10 mouse cellular contexts compared by ENCODE assay signal in the genomic region with DNA sequence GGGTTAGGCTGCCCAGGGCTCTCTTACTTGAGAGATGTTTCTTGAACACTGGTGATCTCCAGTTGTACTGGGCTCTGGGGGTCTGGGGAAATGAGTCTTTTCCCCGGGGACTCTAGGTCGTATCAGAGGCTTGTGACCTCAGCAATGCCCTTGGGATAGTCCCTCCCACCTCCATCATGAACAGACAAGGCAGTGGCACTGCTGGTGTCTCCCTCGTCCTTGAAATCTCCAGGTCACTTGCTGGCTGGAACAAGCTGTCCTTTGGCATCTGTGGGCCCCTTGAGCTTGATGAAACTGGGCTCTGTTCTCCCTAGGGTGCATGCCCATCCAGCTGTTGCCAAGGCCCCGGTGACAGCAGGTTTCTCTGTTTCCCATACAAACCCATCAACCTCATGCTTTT. TPM values are rescaled to one million over a fixed set of nuclear protein-coding genes. Genes with fewer than 3 reads are reported as not detected.
A peak's percentile ranks its signal among the peaks of the same experiment; 100 is the strongest.
DNase-seq lines count a peak whose midpoint lies in the region; ATAC-seq and TF ChIP-seq lines count a peak whose summit lies in the region.
"Had no signal": no experiment of that assay in that cellular context is flagged by ENCODE, and none has a peak within 500 bp of the region (broad histone marks: within the 10 kb centered on the region; RNA-seq: fewer than 3 reads in every experiment).

No protein-coding gene starts in this region.

- H3K36me3 ChIP-seq in heart, adult 2 months (ENCODE audit: control insufficient read depth, insufficient read depth, low read length): no peaks in the 10 kb centered on the region
- H3K36me3 ChIP-seq in neural tube, embryonic 13.5 days: peaks cover 65% of the 10 kb centered on the region
- peaks cover 62% of the 10 kb centered on the region for H3K36me3 ChIP-seq in heart, embryonic 14.5 days (ENCODE audit: control insufficient read depth, insufficient read depth, low read length)

- DNase-seq in heart, adult 2 months: peak in 1 of 2 experiments; percentile 61
- DNase-seq in heart, adult 9 months (ENCODE audit: low spot score in 2 of 2): no peak
- DNase-seq in neural tube, embryonic 10.5 days (ENCODE audit: extremely low spot score, low spot score): no peak
- DNase-seq in testis, postnatal 10 days (ENCODE audit: low spot score): peak; percentile 60
- DNase-seq in gastrocnemius, adult 18-20 months (ENCODE audit: low spot score): no peak
- DNase-seq in left cerebral cortex, postnatal 4 days: no peak

- no peaks in the 10 kb centered on the region for H3K79me2 ChIP-seq in heart, adult 2 months (replicated peaks; ENCODE audit: control insufficient read depth, insufficient read depth, low read length)

- peak overlapping the region; percentile 41 for H3K27ac ChIP-seq in heart, adult 2 months
- peak overlapping the region; percentile 78 for H3K27ac ChIP-seq in neural tube, embryonic 13.5 days (replicated peaks)
- H3K27ac ChIP-seq in heart, embryonic 14.5 days (replicated peaks in 1 of 2; ENCODE audit: control insufficient read depth in 1 of 2, insufficient read depth in 1 of 2, low read depth in 2 of 2, low read length in 2 of 2): peak overlapping the region; percentile 67 to 86

- no peaks in the 10 kb centered on the region for H3K27me3 ChIP-seq in heart, adult 2 months (ENCODE audit: control insufficient read depth, insufficient read depth, low read length)
- no peaks in the 10 kb centered on the region for H3K27me3 ChIP-seq in neural tube, embryonic 13.5 days
- H3K27me3 ChIP-seq in heart, embryonic 14.5 days (ENCODE audit: control insufficient read depth, insufficient read depth, low read length): no peaks in the 10 kb centered on the region

- no peak overlapping the region for H3K4me2 ChIP-seq in neural tube, embryonic 13.5 days
- H3K4me2 ChIP-seq in heart, embryonic 14.5 days (ENCODE audit: low read length): no peak overlapping the region

- peaks cover 6% of the 10 kb centered on the region for H3K4me1 ChIP-seq in heart, adult 2 months (ENCODE audit: control insufficient read depth, insufficient read depth, low read length)
- peaks cover 51% of the 10 kb centered on the region for H3K4me1 ChIP-seq in neural tube, embryonic 13.5 days (replicated peaks)
- peaks cover 13 to 22% of the 10 kb centered on the region in 2 experiments for H3K4me1 ChIP-seq in heart, embryonic 14.5 days (ENCODE audit: control insufficient read depth in 2 of 2, insufficient read depth in 2 of 2, low read length in 2 of 2)

- H3K4me3 ChIP-seq in heart, adult 2 months: no peak overlapping the region
- H3K4me3 ChIP-seq in neural tube, embryonic 13.5 days: no peak overlapping the region
- no peak overlapping the region for H3K4me3 ChIP-seq in heart, embryonic 14.5 days (ENCODE audit: control insufficient read depth in 1 of 2, insufficient read depth in 1 of 2, low read depth in 1 of 2, low read length in 2 of 2)

- no peak for TF ChIP-seq POLR2A in heart, adult 2 months (IDR thresholded peaks at IDR 0.05; ENCODE audit: insufficient read depth, low read depth, low read length)

- no peaks in the 10 kb centered on the region for H3K9me3 ChIP-seq in neural tube, embryonic 13.5 days
- no peaks in the 10 kb centered on the region for H3K9me3 ChIP-seq in heart, embryonic 14.5 days (ENCODE audit: control insufficient read depth, low read length)

- H3K9ac ChIP-seq in heart, adult 2 months (ENCODE audit: low read depth, low read length): no peak overlapping the region
- no peak overlapping the region for H3K9ac ChIP-seq in neural tube, embryonic 13.5 days
- peak overlapping the region; percentile 54; the same call in 1 of the 2 replicates for H3K9ac ChIP-seq in heart, embryonic 14.5 days (ENCODE audit: low read length)

- ATAC-seq in neural tube, embryonic 13.5 days (ENCODE audit: low read depth): no peak
- no peak for ATAC-seq in heart, embryonic 14.5 days (ENCODE audit: insufficient number of reproducible peaks, insufficient read depth, low FRiP score, low read depth)
- ATAC-seq: activated CD4-positive, CD25-positive, alpha-beta regulatory T cell, adult 4 months had no signal

- intact Hi-C loops in heart, adult 2 months (cut with DNase I): loop anchor here (5.0 kb wide), 1 partner anchor 193 kb away; no protein-coding TSS in a partner anchor
- intact Hi-C loops in left cerebral cortex, postnatal 4 days (cut with DNase I): loop anchor here (10.0 kb wide), 1 partner anchor 191 kb away; no protein-coding TSS in a partner anchor

- 47% methylated on average over 4 of the region's 4 CpGs for WGBS in heart, adult 2 months
- WGBS in neural tube, embryonic 13.5 days: 67% methylated on average over 4 of the region's 4 CpGs
- 23% methylated on average over 4 of the region's 4 CpGs for WGBS in heart, embryonic 14.5 days

- TF ChIP-seq CTCF in heart, adult 2 months (IDR thresholded peaks at IDR 0.05): no peak

- peak; percentile 92 for TF ChIP-seq EP300 in heart, adult 2 months (IDR thresholded peaks at IDR 0.05; ENCODE audit: insufficient read depth, low read depth, low read length)

RNA-seq across cellular contexts. Expression of gene Gpd1, which starts 3.1 kb away (rescaled TPM):
- 10 to 100 TPM; 51.4 to 64.6 TPM for total RNA-seq in heart, adult 2 months (2021)
- polyA plus RNA-seq in heart, adult 2 months (2012; rRNA removed): 125 and 177 TPM in 2 replicates
- 1.6 and 1.8 TPM in 2 replicates for polyA plus RNA-seq in neural tube, embryonic 13.5 days (2015; fragmentation: Nextera tagmentation; extraction: Ambion mirVana)
- 0.80 and 1.1 TPM in 2 replicates for polyA plus RNA-seq in heart, embryonic 14.5 days (2014; fragmentation: Nextera tagmentation; extraction: Ambion mirVana)
- 100 to 1,000 TPM; 366 to 449 TPM for total RNA-seq in gastrocnemius, adult 18-20 months (2021)
- total RNA-seq in left cerebral cortex, postnatal 4 days (2021): 1 to 10 TPM; 6.7 to 6.8 TPM

RNA-seq across cellular contexts. Expression of gene Gm17349, which starts 8.9 kb away (rescaled TPM):
- 1 to 10 TPM; 3.7 to 4.1 TPM for total RNA-seq in heart, adult 2 months (2021)
- not detected in 2 replicates for polyA plus RNA-seq in heart, adult 2 months (2012; rRNA removed)
- not detected in 2 replicates for polyA plus RNA-seq in neural tube, embryonic 13.5 days (2015; fragmentation: Nextera tagmentation; extraction: Ambion mirVana)
- not detected in 2 replicates for polyA plus RNA-seq in heart, embryonic 14.5 days (2014; fragmentation: Nextera tagmentation; extraction: Ambion mirVana)
- total RNA-seq in gastrocnemius, adult 18-20 months (2021): not detected
- total RNA-seq in left cerebral cortex, postnatal 4 days (2021): not detected
- total RNA-seq: granulocyte monocyte progenitor cell, adult 5-6 weeks had no signal
- polyA plus RNA-seq: activated CD4-positive, CD25-positive, alpha-beta regulatory T cell, adult 4 months had no signal

RNA-seq across cellular contexts. Expression of gene Cox14, which starts 11.2 kb away (rescaled TPM):
- total RNA-seq in heart, adult 2 months (2021): 100 to 1,000 TPM; 215 to 236 TPM
- polyA plus RNA-seq in heart, adult 2 months (2012; rRNA removed): 326 and 358 TPM in 2 replicates
- 170 and 181 TPM in 2 replicates for polyA plus RNA-seq in neural tube, embryonic 13.5 days (2015; fragmentation: Nextera tagmentation; extraction: Ambion mirVana)
- polyA plus RNA-seq in heart, embryonic 14.5 days (2014; fragmentation: Nextera tagmentation; extraction: Ambion mirVana): 230 and 237 TPM in 2 replicates
- total RNA-seq in gastrocnemius, adult 18-20 months (2021): 100 to 1,000 TPM; 139 to 156 TPM
- total RNA-seq in left cerebral cortex, postnatal 4 days (2021): 10 to 100 TPM; 68.0 to 73.4 TPM

RNA-seq across cellular contexts. Expression of gene Smarcd1, which starts 12.3 kb away (rescaled TPM):
- 10 to 100 TPM; 20.1 to 20.6 TPM for total RNA-seq in heart, adult 2 months (2021)
- polyA plus RNA-seq in heart, adult 2 months (2012; rRNA removed): 39.0 and 58.0 TPM in 2 replicates
- polyA plus RNA-seq in neural tube, embryonic 13.5 days (2015; fragmentation: Nextera tagmentation; extraction: Ambion mirVana): 117 and 134 TPM in 2 replicates
- 24.7 and 27.4 TPM in 2 replicates for polyA plus RNA-seq in heart, embryonic 14.5 days (2014; fragmentation: Nextera tagmentation; extraction: Ambion mirVana)
- 1 to 10 TPM; 5.8 to 7.4 TPM for total RNA-seq in gastrocnemius, adult 18-20 months (2021)
- total RNA-seq in left cerebral cortex, postnatal 4 days (2021): 100 to 1,000 TPM; 134 to 148 TPM

RNA-seq across cellular contexts. Expression of gene Asic1, which starts 44.0 kb away (rescaled TPM):
- under 1 TPM; 0.42 to 0.50 TPM for total RNA-seq in heart, adult 2 months (2021)
- 1.3 TPM in 2 replicates for polyA plus RNA-seq in heart, adult 2 months (2012; rRNA removed)
- polyA plus RNA-seq in neural tube, embryonic 13.5 days (2015; fragmentation: Nextera tagmentation; extraction: Ambion mirVana): 76.0 and 77.8 TPM in 2 replicates
- polyA plus RNA-seq in heart, embryonic 14.5 days (2014; fragmentation: Nextera tagmentation; extraction: Ambion mirVana): 1.1 and 1.2 TPM in 2 replicates
- under 1 TPM in 1 of 2 experiments, not detected in 1; 0.11 TPM for total RNA-seq in gastrocnemius, adult 18-20 months (2021)
- total RNA-seq in left cerebral cortex, postnatal 4 days (2021): 100 to 1,000 TPM; 101 to 102 TPM
- total RNA-seq: granulocyte monocyte progenitor cell, adult 5-6 weeks had no signal

Comparison
In these comparisons a context has a peak if more than half of its experiments do, and no peak if none do; other contexts are left out.
1. RNA of gene Gpd1, which starts 3.1 kb away (total RNA-seq): 366 to 449 TPM in gastrocnemius, adult 18-20 months and 51.4 to 64.6 TPM in heart, adult 2 months; 6.7 to 6.8 TPM in left cerebral cortex, postnatal 4 days; every median in the first group is over 4 times any median in the second.
2. Peak in every context shown above with its lines, with median percentiles within 50 percentile points of each other: H3K27ac ChIP-seq.